Mouse (Mus musculus) gastrocnemius, adult 2 months (tissue): ENCODE measurements around the gene Adcy6. TPM values are rescaled to one million over a fixed set of nuclear protein-coding genes. Genes with fewer than 3 reads are reported as not detected.

ENCODE experiments used
- DNase-seq: peaks from one replicate; pipeline ENCODE4 v3.0.0; 2022
- H3K27ac ChIP-seq: fragments of 200-600 bp; 2 replicates; pipeline ENCODE4 v1.8.1; 2022; ENCODE audit warnings: mild to moderate bottlenecking
- H3K4me3 ChIP-seq: fragments of 200-600 bp; 2 replicates; pipeline ENCODE4 v1.8.1; 2022; ENCODE audit warnings: mild to moderate bottlenecking, moderate library complexity
- CTCF ChIP-seq: fragments of 200-600 bp; IDR thresholded peaks from 2 replicates; pipeline ENCODE4 v1.8.1; 2022; ENCODE audit warnings: antibody characterized with exemption, mild to moderate bottlenecking, moderate library complexity
- intact Hi-C: fragments of 180-260 bp; cut with DNase I; formaldehyde crosslinking; loops from one replicate; pipeline ENCODE4 v1.15.1; 2025
- total RNA-seq, 2 experiments: library from RNA; stranded (reverse); gene quantifications; 2 replicates each; pipeline ENCODE4 v1.2.3; 2021

Adcy6 gene
- total RNA-seq, 2 experiments from 2014 or later = 22.8 to 23.1 TPM

GRCm38 (mm10) chr15:98566973-98567277 is 43.0 kb downstream of the Adcy6 start:
- TF ChIP-seq CTCF = no peak
- Histone ChIP-seq H3K4me3 (peak overlapping the region; percentile 84), H3K27ac (peak overlapping the region; percentile 98)
- no peak for DNase-seq
- intact Hi-C loops = loop anchor here (5.0 kb wide), 2 partner anchors 35 to 55 kb away; partner anchors contain the start of gene Kansl2

GRCm38 (mm10) chr15:98557186-98557585 is 52.7 kb downstream of the Adcy6 start:
- Histone ChIP-seq H3K27ac (no peak overlapping the region), H3K4me3 (no peak overlapping the region)
- intact Hi-C loops = no loop called here
- no peak for DNase-seq
- TF ChIP-seq CTCF = no peak

GRCm38 (mm10) chr15:98555881-98556280 is 54.0 kb downstream of the Adcy6 start:
- Histone ChIP-seq H3K27ac (peak overlapping the region; percentile 52), H3K4me3 (no peak overlapping the region)
- intact Hi-C loops = no loop called here
- DNase-seq = peak; percentile 75
- TF ChIP-seq CTCF = no peak

GRCm38 (mm10) chr15:98552758-98553157 is 57.1 kb downstream of the Adcy6 start:
- no peak overlapping the region for H3K4me3 ChIP-seq
- no peak for TF ChIP-seq CTCF
- intact Hi-C loops = loop anchor here (1.0 kb wide), 1 partner anchor 11 kb away; no protein-coding TSS in a partner anchor
- DNase-seq = no peak
- no peak overlapping the region for H3K27ac ChIP-seq

- DNase-seq = no peak
- H3K27ac ChIP-seq = no peak overlapping the region
- no peak for TF ChIP-seq CTCF
- intact Hi-C loops = no loop called here
- H3K4me3 ChIP-seq = no peak overlapping the region
Measured at GRCm38 (mm10) chr15:98546843-98547242, 63.0 kb downstream of the Adcy6 start.

- H3K4me3 ChIP-seq = no peak overlapping the region
- intact Hi-C loops = no loop called here
- TF ChIP-seq CTCF = no peak
- H3K27ac ChIP-seq = peak overlapping the region; percentile 87; the same call in 1 of the 2 replicates
- DNase-seq = no peak
Measured at GRCm38 (mm10) chr15:98545151-98545550, 64.7 kb downstream of the Adcy6 start.

- Histone ChIP-seq H3K27ac (peak overlapping the region; percentile 87), H3K4me3 (no peak overlapping the region)
- DNase-seq = peak; percentile 43
- intact Hi-C loops = no loop called here
- no peak for TF ChIP-seq CTCF
Measured at GRCm38 (mm10) chr15:98543341-98543740, 66.5 kb downstream of the Adcy6 start.

- intact Hi-C loops = no loop called here
- no peak for TF ChIP-seq CTCF
Measured at GRCm38 (mm10) chr15:98541064-98541463, 68.8 kb downstream of the Adcy6 start.

More at GRCm38 (mm10) chr15:98541064-98541463, 68.8 kb downstream of the Adcy6 start:
- Histone ChIP-seq H3K27ac (peak overlapping the region; percentile 87), H3K4me3 (no peak overlapping the region)
- DNase-seq = no peak

Other genes starting within 250 kb of the Adcy6 start
- gene Olfr283, start 229.1 kb downstream of the Adcy6 start, total RNA-seq = not detected
- not detected for gene Olfr282, start 178.9 kb downstream of the Adcy6 start, total RNA-seq
- not detected for gene Olfr281, start 157.5 kb downstream of the Adcy6 start, total RNA-seq
- not detected for gene OR5BS1P, start 140.2 kb downstream of the Adcy6 start, total RNA-seq
- gene Lalba, start 127.4 kb downstream of the Adcy6 start, total RNA-seq = not detected
- not detected for gene Olfr279, start 117.7 kb downstream of the Adcy6 start, total RNA-seq
- gene Kansl2, start 75.8 kb downstream of the Adcy6 start, total RNA-seq = 10 to 100 TPM; 64.7 to 66.3 TPM
- gene Ccnt1, start 39.2 kb downstream of the Adcy6 start, total RNA-seq = 10 to 100 TPM; 20.4 to 20.5 TPM
- 1 to 10 TPM in 1 of 2 experiments, not detected in 1; 1.2 TPM for gene 4930415O20Rik, start 39.1 kb downstream of the Adcy6 start, total RNA-seq
- 1 to 10 TPM; 1.8 to 2.2 TPM for gene Cacnb3, start 20.8 kb upstream of the Adcy6 start, total RNA-seq
- gene Ddx23, start 52.8 kb upstream of the Adcy6 start, total RNA-seq = 10 to 100 TPM; 66.3 to 67.4 TPM
- 1 to 10 TPM; 1.2 to 1.5 TPM for gene Rnd1, start 67.4 kb upstream of the Adcy6 start, total RNA-seq
- gene Ccdc65, start 98.1 kb upstream of the Adcy6 start, total RNA-seq = not detected
- 1 to 10 TPM; 1.0 to 1.3 TPM for gene Fkbp11, start 118.1 kb upstream of the Adcy6 start, total RNA-seq
- gene Arf3, start 153.1 kb upstream of the Adcy6 start, total RNA-seq = 1 to 10 TPM; 8.1 to 9.4 TPM
- gene Wnt10b, start 168.1 kb upstream of the Adcy6 start, total RNA-seq = 1 to 10 TPM in 1 of 2 experiments, under 1 TPM in 1; 0.97 to 1.4 TPM
- under 1 TPM in 1 of 2 experiments, not detected in 1; 0.08 TPM for gene Wnt1, start 179.8 kb upstream of the Adcy6 start, total RNA-seq
- gene Ddn, start 199.4 kb upstream of the Adcy6 start, total RNA-seq = under 1 TPM; 0.33 to 0.78 TPM
- gene Prkag1, start 221.4 kb upstream of the Adcy6 start, total RNA-seq = 10 to 100 TPM; 49.0 to 59.5 TPM